Mouse (Mus musculus) bone marrow macrophage, adult 2 months (primary cell): ENCODE data around the gene Ubap1.

Source experiments
- CTCF ChIP-seq: IDR thresholded peaks from 2 replicates; pipeline ENCODE4 v1.5.1; 2012; ENCODE audit warnings: low read depth, mild to moderate bottlenecking, low read length, moderate library complexity
- POLR2A ChIP-seq: IDR thresholded peaks from 2 replicates; pipeline ENCODE4 v1.6.1; 2012; ENCODE audit warnings: mild to moderate bottlenecking, low read depth, low read length, borderline replicate concordance

DNA sequence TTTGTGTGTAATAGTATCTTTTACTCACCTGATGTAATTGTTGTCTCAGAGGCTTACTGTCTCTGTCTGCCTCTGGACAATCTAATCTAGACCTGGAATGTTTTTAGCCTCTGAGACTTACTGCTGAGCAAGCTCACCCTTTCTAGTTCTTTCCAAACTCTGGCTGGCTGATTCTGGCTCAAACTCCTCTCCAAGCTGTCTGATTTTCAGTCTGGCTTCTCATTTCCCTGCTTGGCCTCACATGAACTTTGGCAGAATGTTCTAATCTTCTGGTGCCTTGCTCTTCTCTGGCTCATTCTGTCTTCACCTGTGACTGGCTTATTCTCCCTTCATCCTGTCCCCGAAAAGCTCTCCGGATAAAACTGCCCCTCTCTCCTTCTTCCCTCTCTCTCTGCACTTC, 2.8 kb upstream of the Ubap1 start:
- TF ChIP-seq POLR2A: no peak
- TF ChIP-seq CTCF: no peak
